Mouse (Mus musculus): ENCODE results near the gene Hps5.
A peak's percentile ranks its signal among the peaks of the same experiment; 100 is the strongest.
"Not testable (repeated sequence)": the region's sequence is repeated elsewhere in the genome, so short reads cannot be mapped to it uniquely, and the experiment has no call there.

The Hps5 gene

GRCm38 (mm10) chr7:46795287-46796205 is at the start of gene Hps5, which contains the start of gene Gtf2h1:
Gene Hps5, minus strand, starts transcription at chr7:46796064.
Gene Gtf2h1, plus strand, starts transcription at chr7:46796103.
- DNase-seq, result peak; percentile 99

- DNase-seq, result peak; percentile 98
These were observed 49.5 kb upstream of the Hps5 start for GRCm38 (mm10) chr7:46845211-46845977.

- DNase-seq, result no peak
These were observed 47.7 kb upstream of the Hps5 start for GRCm38 (mm10) chr7:46843576-46843975.

GRCm38 (mm10) chr7:46842278-46842677 is 46.4 kb upstream of the Hps5 start:
- no peak for DNase-seq

GRCm38 (mm10) chr7:46840787-46841525 is 45.1 kb upstream of the Hps5 start, which contains the start of gene Ldha:
Gene Ldha, plus strand, starts transcription at chr7:46841475.
- DNase-seq, result no peak

- DNase-seq, result no peak
These were observed 44.5 kb upstream of the Hps5 start for GRCm38 (mm10) chr7:46840326-46840725.

GRCm38 (mm10) chr7:46839861-46840260 is 44.0 kb upstream of the Hps5 start:
- DNase-seq, result no peak

GRCm38 (mm10) chr7:46839446-46839845 is 43.6 kb upstream of the Hps5 start:
- DNase-seq, result peak; percentile 29 to 52

GRCm38 (mm10) chr7:46838891-46839302 is 43.0 kb upstream of the Hps5 start:
- peak; percentile 70 to 81 for DNase-seq

GRCm38 (mm10) chr7:46838104-46838671 is 42.3 kb upstream of the Hps5 start:
- DNase-seq, result peak; percentile 45 to 67

- DNase-seq, result no peak
These were observed 41.2 kb upstream of the Hps5 start for GRCm38 (mm10) chr7:46837073-46837472.

GRCm38 (mm10) chr7:46836357-46836756 is 40.5 kb upstream of the Hps5 start:
- no peak for DNase-seq

GRCm38 (mm10) chr7:46834994-46835610 is 39.2 kb upstream of the Hps5 start:
- DNase-seq, result peak in 1 of 2 experiments; percentile 32

- no peak for DNase-seq
These were observed 37.9 kb upstream of the Hps5 start for GRCm38 (mm10) chr7:46833670-46834255.

- peak; percentile 68 to 83 for DNase-seq
These were observed 37.4 kb upstream of the Hps5 start for GRCm38 (mm10) chr7:46833266-46833665.

GRCm38 (mm10) chr7:46832112-46832810 is 36.4 kb upstream of the Hps5 start:
- not testable (repeated sequence) for DNase-seq

GRCm38 (mm10) chr7:46831693-46832092 is 35.8 kb upstream of the Hps5 start:
- DNase-seq, result no peak

GRCm38 (mm10) chr7:46830799-46831590 is 35.1 kb upstream of the Hps5 start:
- DNase-seq, result peak; percentile 53 to 68

GRCm38 (mm10) chr7:46829911-46830310 is 34.0 kb upstream of the Hps5 start:
- DNase-seq, result no peak

GRCm38 (mm10) chr7:46827803-46828184 is 31.9 kb upstream of the Hps5 start:
- DNase-seq, result no peak
